Mouse (Mus musculus) heart, embryonic 14.5 days (tissue): Measurements from ENCODE around the gene Pcbp3. TPM values are rescaled to one million over a fixed set of nuclear protein-coding genes. Genes with fewer than 3 reads are reported as not detected.

Experiments
- ATAC-seq: fragments of 200-750 bp; cut with Nextera tagmentation; 2 replicates; pipeline ENCODE4 v1.8.0; 2017; ENCODE audit warnings: low read depth, moderate TSS enrichment; ENCODE audit not compliant: insufficient number of reproducible peaks, insufficient read depth, low FRiP score
- H3K27ac ChIP-seq, 2 experiments: fragments of 200-500 bp in 1 of 2; fragments of 300-500 bp in 1 of 2; sonication (generic) in 1 of 2; replicated peaks in 1 of 2; 2 replicates each; pipeline ENCODE4 v1.5.1; 2012 to 2014; ENCODE audit warnings: low read depth in 2 of 2, low read length in 2 of 2, control low read depth in 1 of 2, mild to moderate bottlenecking in 1 of 2, mixed read lengths in 1 of 2; ENCODE audit not compliant: control insufficient read depth in 1 of 2, insufficient read depth in 1 of 2
- H3K27me3 ChIP-seq: fragments of 300-500 bp; sonication (generic); 2 replicates; pipeline ENCODE4 v1.6.1; 2014; ENCODE audit warnings: mild to moderate bottlenecking, low read length, control low read depth; ENCODE audit not compliant: control insufficient read depth, insufficient read depth
- H3K36me3 ChIP-seq: fragments of 300-500 bp; sonication (generic); 2 replicates; pipeline ENCODE4 v1.6.1; 2014; ENCODE audit warnings: mild to moderate bottlenecking, control low read depth, low read length, mixed read lengths; ENCODE audit not compliant: control insufficient read depth, insufficient read depth
- H3K4me1 ChIP-seq, 2 experiments: fragments of 200-500 bp in 1 of 2; fragments of 300-500 bp in 1 of 2; sonication (generic) in 1 of 2; 2 replicates each; pipeline ENCODE4 v1.6.1; 2012 to 2014; ENCODE audit warnings: low read length in 2 of 2, control low read depth in 1 of 2, mixed read lengths in 1 of 2; ENCODE audit not compliant: control insufficient read depth in 2 of 2, insufficient read depth in 2 of 2
- H3K4me2 ChIP-seq: fragments of 300-500 bp; sonication (generic); 2 replicates; pipeline ENCODE4 v1.6.1; 2014; ENCODE audit warnings: mild to moderate bottlenecking, low read length
- H3K4me3 ChIP-seq, 2 experiments: fragments of 200-500 bp in 1 of 2; fragments of 300-500 bp in 1 of 2; sonication (generic) in 1 of 2; 2 replicates each; pipeline ENCODE4 v1.5.1; 2012 to 2014; ENCODE audit warnings: low read length in 2 of 2, mild to moderate bottlenecking in 2 of 2, control low read depth in 1 of 2, low read depth in 1 of 2, moderate library complexity in 1 of 2; ENCODE audit not compliant: control insufficient read depth in 1 of 2, insufficient read depth in 1 of 2
- H3K9ac ChIP-seq: fragments of 300-500 bp; sonication (generic); 2 replicates; pipeline ENCODE4 v1.6.1; 2014; ENCODE audit warnings: mild to moderate bottlenecking, low read length
- H3K9me3 ChIP-seq: fragments of 300-500 bp; sonication (generic); 2 replicates; pipeline ENCODE4 v1.6.1; 2016; ENCODE audit warnings: low read length, control low read depth; ENCODE audit not compliant: control insufficient read depth
- WGBS: fragments of 180-500 bp; shearing (Covaris S2); extraction: QIAGEN DNeasy Blood & Tissue Kit; methylation state at CpG from one replicate; pipeline ENCODE4 v1.1.7; 2014; 5-methylcytosine and 5-hydroxymethylcytosine counted together
- polyA plus RNA-seq: library from polyadenylated mRNA; unstranded; fragments of >200 nt; fragmentation: Nextera tagmentation; extraction: Ambion mirVana; gene quantifications from 2 replicates; pipeline ENCODE4 v1.2.1, GENCODE M21; 2014

The Pcbp3 gene
- polyA plus RNA-seq, 1 experiment from 2014 or later = 6.3 TPM

GRCm38 (mm10) chr10:76873948-76874347, 87.7 kb downstream of the Pcbp3 start:
- H3K36me3 ChIP-seq = no peaks in the 10 kb centered on the region

GRCm38 (mm10) chr10:76872736-76873135, 89.0 kb downstream of the Pcbp3 start:
- ATAC-seq = no peak
- Histone ChIP-seq H3K36me3 (no peaks in the 10 kb centered on the region), H3K27ac (no peak overlapping the region), H3K27me3 (no peaks in the 10 kb centered on the region), H3K4me3 (no peak overlapping the region), H3K4me2 (no peak overlapping the region), H3K9me3 (no peaks in the 10 kb centered on the region), H3K9ac (no peak overlapping the region), H3K4me1 (peaks cover 0 to 2% of the 10 kb centered on the region in 2 experiments; a peak in 2 of 4 replicates)
- WGBS = 62% methylated on average over 8 of the region's 8 CpGs

More at GRCm38 (mm10) chr10:76873948-76874347, 87.7 kb downstream of the Pcbp3 start:
- peaks cover 0 to 2% of the 10 kb centered on the region in 2 experiments; a peak in 2 of 4 replicates for H3K4me1 ChIP-seq
- WGBS = 54% methylated on average over 10 of the region's 10 CpGs
- H3K9ac ChIP-seq = no peak overlapping the region
- no peaks in the 10 kb centered on the region for H3K27me3 ChIP-seq
- H3K4me3 ChIP-seq = no peak overlapping the region
- no peaks in the 10 kb centered on the region for H3K9me3 ChIP-seq
- H3K4me2 ChIP-seq = no peak overlapping the region
- no peak for ATAC-seq
- H3K27ac ChIP-seq = 0 out of 4 replicates have a peak overlapping the region, but pooled peaks of 1 of the 2 experiments have one; percentile 6

GRCm38 (mm10) chr10:76865936-76866335, 95.8 kb downstream of the Pcbp3 start:
- Histone ChIP-seq H3K27me3 (no peaks in the 10 kb centered on the region), H3K9me3 (no peaks in the 10 kb centered on the region), H3K9ac (no peak overlapping the region), H3K4me2 (no peak overlapping the region), H3K27ac (no peak overlapping the region), H3K36me3 (no peaks in the 10 kb centered on the region), H3K4me1 (no peaks in the 10 kb centered on the region), H3K4me3 (no peak overlapping the region)
- no peak for ATAC-seq

GRCm38 (mm10) chr10:76860998-76861397, 100.7 kb downstream of the Pcbp3 start:
- no peaks in the 10 kb centered on the region for H3K4me1 ChIP-seq
- H3K9me3 ChIP-seq = no peaks in the 10 kb centered on the region
- ATAC-seq = no peak
- no peak overlapping the region for H3K4me2 ChIP-seq
- H3K9ac ChIP-seq = no peak overlapping the region
- no peaks in the 10 kb centered on the region for H3K27me3 ChIP-seq
- H3K4me3 ChIP-seq = no peak overlapping the region
- no peaks in the 10 kb centered on the region for H3K36me3 ChIP-seq
- H3K27ac ChIP-seq = no peak overlapping the region
- 61% methylated on average over 3 of the region's 3 CpGs for WGBS

- Histone ChIP-seq H3K36me3 (no peaks in the 10 kb centered on the region), H3K27ac (no peak overlapping the region), H3K9me3 (no peaks in the 10 kb centered on the region), H3K27me3 (no peaks in the 10 kb centered on the region), H3K4me1 (no peaks in the 10 kb centered on the region), H3K4me3 (no peak overlapping the region), H3K4me2 (no peak overlapping the region), H3K9ac (no peak overlapping the region)
- 79% methylated on average over 12 of the region's 12 CpGs for WGBS
- ATAC-seq = no peak
Observed at GRCm38 (mm10) chr10:76859355-76860127, 102.1 kb downstream of the Pcbp3 start.

GRCm38 (mm10) chr10:76857879-76858278, 103.8 kb downstream of the Pcbp3 start:
- Histone ChIP-seq H3K27me3 (no peaks in the 10 kb centered on the region), H3K4me2 (no peak overlapping the region), H3K9me3 (no peaks in the 10 kb centered on the region), H3K4me1 (no peaks in the 10 kb centered on the region), H3K36me3 (no peaks in the 10 kb centered on the region), H3K4me3 (no peak overlapping the region), H3K27ac (no peak overlapping the region), H3K9ac (no peak overlapping the region)
- 91% methylated on average over 2 of the region's 2 CpGs for WGBS
- no peak for ATAC-seq

GRCm38 (mm10) chr10:76846480-76846879, 115.2 kb downstream of the Pcbp3 start:
- no peak overlapping the region for H3K9ac ChIP-seq
- H3K27me3 ChIP-seq = no peaks in the 10 kb centered on the region
- no peak overlapping the region for H3K4me2 ChIP-seq
- H3K4me3 ChIP-seq = no peak overlapping the region
- no peaks in the 10 kb centered on the region for H3K4me1 ChIP-seq
- H3K9me3 ChIP-seq = no peaks in the 10 kb centered on the region
- H3K27ac ChIP-seq = no peak overlapping the region
- ATAC-seq = no peak
- no peaks in the 10 kb centered on the region for H3K36me3 ChIP-seq
- 64% methylated on average over 5 of the region's 5 CpGs for WGBS

GRCm38 (mm10) chr10:76844901-76845300, 116.8 kb downstream of the Pcbp3 start:
- Histone ChIP-seq H3K36me3 (no peaks in the 10 kb centered on the region), H3K9ac (no peak overlapping the region), H3K4me2 (no peak overlapping the region), H3K4me1 (no peaks in the 10 kb centered on the region), H3K4me3 (no peak overlapping the region), H3K27ac (no peak overlapping the region), H3K9me3 (no peaks in the 10 kb centered on the region), H3K27me3 (no peaks in the 10 kb centered on the region)
- 49% methylated on average over 4 of the region's 4 CpGs for WGBS
- ATAC-seq = no peak
